Mouse (Mus musculus) kidney, adult 11 months (tissue): ENCODE results near the gene Ms4a15.

Source experiments
- DNase-seq: peaks from one replicate; pipeline ENCODE4 v3.0.0; 2022

The Ms4a15 gene

DNA sequence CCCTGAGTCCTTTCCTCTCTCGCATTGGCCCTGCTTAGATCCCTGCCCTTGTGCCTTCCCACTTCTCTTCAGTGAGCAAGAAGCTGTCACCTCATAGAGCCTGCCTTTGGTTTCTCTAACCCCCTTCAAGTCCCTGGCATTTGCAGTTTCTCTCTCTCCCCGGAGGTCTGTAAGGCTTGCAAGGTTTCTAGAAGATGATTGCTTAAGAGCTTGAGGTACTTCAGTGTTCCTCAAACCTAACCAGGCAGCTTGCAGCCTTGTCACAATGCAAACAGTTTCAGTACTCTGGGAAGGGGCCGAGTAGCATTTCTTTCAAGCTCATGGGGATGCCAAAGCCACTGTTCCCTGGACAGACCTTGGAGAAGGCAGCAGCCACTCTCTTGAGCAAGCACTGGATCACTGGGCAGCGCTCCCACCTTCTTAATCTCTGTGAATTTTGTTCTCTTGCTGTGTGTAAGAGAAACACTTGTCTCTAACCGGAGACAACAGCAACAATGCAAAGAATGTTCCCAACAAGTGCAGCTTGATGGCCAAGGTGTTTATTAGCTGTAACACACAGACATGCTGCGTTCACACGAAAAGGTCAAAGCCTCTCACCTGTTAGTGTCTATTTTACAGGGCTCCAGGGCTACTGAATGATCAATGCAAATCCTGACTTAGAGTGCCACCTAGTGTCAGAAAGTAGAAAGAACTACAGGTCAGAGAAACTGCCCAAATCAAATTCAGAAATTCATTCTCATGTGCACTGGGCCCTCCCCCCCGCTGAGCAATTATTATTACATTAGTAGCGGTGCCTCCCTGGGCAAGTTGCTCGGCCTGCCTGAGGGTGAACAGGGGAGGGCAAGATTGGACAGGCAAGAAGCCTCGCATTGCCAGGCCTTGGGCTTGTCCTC is 33.7 kb downstream of the Ms4a15 start:
- DNase-seq = no peak

DNA sequence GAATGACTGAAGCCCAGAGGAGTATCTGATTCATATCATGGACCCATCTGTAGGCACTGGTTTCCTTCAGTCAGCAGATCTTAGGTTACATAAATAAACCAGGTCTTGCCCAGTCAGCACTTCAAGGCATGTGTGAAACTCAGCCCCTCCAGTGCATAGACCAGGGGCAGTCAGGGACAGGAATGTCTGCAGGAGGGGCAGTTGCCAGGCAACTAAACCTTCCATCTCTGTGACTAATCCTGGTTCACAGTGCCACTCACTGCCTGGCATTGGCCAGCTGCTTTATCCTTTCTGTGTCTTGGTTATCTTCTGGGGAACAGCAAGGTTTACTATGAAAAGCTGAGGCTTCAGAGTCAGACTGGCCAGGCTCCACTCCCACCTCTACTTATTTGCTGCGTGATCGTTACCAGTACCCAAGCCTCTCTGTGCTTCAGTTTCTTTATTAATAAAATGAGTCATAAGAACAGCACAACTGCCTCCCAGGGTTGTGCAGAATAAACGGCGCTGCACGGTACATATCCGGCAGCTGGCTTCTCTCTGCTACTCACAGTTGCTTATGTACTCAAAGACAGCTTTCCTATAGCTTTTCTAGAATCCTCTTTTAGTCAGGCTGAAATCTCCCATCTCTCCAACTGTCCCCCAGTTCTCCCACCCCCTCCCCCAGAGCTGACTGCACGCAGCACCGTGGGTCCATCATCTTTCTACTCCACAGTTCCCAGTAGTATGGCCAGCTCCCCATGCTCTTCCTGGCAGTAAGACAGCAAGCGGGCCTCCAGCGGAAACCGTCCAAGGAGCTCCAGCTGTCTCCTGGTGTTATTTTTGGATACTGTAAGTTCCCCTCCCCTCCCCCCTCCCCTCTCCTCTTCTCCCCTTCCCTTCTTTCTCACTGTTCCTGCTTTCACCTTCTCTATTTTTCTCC is 40.8 kb downstream of the Ms4a15 start:
- peak; percentile 8 for DNase-seq

DNA sequence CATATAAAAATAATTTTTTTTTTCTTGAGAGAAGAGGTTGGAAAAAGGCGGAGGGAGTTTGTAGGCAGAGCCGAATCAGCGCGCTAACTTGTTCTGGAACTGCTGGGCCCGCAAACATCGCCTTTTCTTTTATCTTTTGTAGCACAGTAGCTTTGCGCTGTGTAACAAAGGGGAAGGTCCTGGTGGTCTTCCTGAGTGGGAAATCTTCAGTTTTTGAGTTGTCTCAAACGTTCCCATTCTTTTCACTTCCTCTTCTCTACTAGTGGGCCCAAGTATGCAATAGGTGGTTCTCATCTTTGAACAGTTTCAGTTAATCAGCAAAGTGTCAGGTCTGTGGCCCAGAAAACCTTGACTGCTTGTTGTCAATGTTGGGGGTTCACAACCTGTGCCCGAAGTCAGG is 43.5 kb downstream of the Ms4a15 start:
- DNase-seq = no peak

DNA sequence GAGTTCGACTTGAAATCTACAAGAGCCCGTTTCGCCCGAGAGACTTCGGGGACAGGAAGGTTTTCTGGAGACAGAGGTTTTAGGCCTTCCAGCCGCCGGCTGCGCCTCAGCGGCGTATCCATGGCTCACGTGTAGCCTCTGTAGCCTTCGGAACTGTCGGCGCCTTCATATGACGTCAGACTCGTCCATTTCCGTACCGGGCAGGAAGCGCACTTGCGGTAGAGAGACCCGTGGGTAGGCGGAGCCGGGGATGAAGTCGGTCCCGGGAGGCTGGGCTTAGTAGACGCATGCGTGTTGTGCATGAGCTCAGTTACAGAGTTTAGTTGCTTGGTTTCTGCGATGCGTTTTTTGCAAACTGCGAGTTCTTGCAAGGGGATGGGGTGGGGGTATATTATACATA is 43.9 kb downstream of the Ms4a15 start, which contains the start of gene Ccdc86:
Ccdc86 (minus strand) TSS at position 155 of the 400 bp plus-strand sequence.
- peak; percentile 95 for DNase-seq

DNA sequence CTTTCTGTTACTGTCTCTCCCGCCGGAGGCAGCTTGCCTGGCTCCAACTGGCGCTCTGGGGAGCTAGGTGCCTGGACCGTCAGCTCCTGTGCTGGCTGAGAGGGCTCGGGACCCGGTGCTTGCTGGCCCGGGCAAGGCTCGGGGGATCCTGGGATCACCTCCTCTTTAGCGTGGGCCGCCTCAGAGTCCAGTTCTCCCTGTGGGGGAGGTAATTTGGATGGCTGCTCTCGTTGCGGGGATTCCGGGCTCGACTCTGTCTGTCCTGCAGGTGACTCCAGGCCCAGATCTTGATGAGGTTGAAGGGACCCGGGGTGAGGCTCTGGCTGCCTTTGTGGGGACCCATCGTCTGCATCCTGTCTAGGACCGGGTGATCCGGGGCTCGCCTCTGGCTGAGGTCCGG is 44.6 kb downstream of the Ms4a15 start:
- peak; percentile 8 for DNase-seq

DNA sequence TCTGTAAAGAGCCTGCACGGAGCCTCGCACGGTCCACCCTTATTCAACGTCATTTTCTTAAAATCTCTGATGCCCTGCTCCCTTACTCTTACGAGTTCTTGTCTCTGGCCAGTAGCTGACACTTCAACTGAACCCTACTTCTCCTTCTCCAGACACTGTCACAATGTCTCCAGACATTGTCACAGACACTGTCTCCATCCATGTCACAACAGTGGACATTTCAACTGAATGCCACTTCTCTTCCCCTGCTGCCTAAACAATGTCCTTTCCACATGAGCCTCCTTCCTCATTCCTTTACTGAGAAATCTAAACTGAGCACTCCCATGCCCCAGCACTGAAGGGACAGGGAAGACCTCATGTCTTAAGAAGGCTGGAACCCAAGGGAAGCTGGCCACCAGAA is 45.8 kb downstream of the Ms4a15 start:
- DNase-seq = no peak

DNA sequence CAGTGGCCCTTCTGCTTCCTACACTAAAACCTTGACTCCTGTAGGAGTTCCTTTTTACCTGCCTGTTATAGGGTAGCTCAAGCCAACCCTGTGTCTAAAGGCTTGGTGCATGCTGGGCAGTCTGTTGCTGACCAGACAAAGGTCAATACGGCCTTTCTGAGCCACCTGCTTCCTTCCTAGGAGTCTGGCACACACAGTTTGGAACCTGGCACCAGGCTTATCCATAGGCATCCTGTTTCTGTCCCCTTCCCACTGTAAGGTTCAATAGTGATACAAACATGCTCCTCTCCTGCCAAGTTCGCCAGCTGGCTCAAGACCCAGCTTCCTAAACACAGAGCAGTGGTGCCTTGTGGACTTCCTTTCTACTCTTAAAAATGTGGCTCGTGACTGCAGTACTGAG is 46.5 kb downstream of the Ms4a15 start:
- no peak for DNase-seq

DNA sequence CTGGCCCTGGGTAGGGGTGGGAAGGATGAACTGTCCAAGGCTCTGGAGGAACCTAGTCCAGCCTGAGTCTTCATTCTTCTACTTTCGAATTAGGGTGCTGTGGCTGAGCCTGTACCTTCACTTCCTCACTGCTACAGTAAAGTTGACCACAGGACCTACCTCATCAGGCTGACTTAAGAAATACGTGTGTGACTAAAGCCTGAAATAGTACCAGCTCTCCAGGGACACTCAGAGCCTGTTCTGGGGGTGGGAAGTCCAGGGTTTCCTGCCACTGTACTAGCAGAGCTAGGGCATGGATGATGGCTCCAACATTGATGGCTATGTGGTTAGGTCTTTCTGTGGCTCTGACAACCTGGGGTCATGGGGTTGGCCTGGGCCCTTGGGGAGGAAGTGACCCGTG is 49.1 kb downstream of the Ms4a15 start:
- DNase-seq = no peak

DNA sequence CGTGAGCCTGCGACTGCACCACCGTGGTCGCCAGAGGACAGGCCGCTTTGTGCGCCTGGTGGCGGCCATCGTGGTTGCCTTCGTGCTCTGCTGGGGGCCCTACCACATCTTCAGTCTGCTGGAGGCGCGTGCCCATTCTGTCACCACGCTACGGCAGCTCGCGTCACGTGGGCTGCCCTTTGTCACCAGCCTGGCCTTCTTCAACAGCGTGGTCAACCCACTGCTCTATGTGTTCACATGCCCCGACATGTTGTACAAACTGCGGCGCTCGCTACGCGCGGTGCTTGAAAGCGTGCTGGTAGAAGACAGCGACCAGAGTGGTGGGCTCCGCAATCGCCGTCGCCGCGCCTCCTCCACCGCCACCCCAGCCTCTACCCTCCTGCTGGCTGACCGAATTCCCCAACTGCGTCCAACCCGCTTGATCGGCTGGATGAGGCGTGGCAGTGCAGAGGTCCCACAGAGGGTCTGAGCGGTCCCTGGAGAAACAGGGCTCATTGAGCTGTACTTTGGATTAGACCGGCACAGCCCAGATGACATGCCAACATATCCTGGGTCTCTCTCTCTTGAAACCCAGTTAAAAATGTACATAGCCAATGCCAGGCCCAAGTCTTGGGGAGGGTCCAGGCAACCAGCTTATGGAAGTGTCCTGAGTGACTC is 52.1 kb downstream of the Ms4a15 start:
- DNase-seq = no peak

DNA sequence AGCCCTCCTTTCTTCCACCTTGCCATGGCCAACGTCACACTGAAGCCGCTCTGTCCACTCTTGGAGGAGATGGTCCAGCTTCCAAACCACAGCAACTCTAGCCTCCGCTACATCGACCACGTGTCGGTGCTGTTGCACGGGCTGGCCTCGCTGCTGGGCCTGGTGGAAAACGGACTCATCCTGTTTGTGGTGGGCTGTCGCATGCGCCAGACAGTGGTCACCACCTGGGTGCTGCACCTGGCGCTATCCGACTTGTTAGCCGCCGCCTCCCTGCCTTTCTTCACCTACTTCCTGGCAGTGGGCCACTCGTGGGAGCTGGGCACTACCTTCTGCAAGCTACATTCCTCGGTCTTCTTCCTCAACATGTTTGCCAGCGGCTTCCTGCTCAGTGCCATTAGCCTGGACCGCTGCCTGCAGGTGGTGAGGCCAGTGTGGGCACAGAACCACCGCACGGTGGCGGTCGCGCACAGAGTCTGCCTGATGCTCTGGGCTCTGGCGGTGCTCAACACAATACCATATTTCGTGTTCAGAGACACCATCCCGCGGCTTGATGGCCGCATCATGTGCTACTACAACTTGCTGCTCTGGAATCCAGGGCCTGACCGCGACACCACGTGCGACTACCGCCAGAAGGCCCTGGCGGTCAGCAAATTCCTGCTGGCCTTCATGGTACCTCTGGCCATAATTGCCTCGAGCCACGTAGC is 52.8 kb downstream of the Ms4a15 start:
- DNase-seq = peak; percentile 62

DNA sequence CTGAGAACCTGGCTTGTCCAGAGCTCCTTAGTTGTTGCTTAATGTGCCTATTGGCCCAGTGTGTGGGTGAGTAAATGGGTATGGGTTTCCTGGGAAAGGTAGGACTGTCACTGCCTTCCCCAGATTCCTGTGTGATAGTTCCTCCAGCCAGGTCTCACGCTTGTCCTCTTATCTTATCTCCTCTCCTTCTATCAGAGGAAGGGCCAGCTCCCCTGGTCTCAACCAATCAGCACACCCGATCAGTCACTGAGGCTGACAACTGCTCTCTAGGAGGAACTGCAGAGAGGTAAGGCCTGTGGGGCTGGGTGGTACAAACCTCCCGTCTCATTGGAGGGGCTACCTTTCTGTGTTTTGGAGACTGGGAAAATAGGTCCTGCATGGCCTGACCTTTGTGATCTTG is 54.3 kb downstream of the Ms4a15 start:
- DNase-seq = no peak

DNA sequence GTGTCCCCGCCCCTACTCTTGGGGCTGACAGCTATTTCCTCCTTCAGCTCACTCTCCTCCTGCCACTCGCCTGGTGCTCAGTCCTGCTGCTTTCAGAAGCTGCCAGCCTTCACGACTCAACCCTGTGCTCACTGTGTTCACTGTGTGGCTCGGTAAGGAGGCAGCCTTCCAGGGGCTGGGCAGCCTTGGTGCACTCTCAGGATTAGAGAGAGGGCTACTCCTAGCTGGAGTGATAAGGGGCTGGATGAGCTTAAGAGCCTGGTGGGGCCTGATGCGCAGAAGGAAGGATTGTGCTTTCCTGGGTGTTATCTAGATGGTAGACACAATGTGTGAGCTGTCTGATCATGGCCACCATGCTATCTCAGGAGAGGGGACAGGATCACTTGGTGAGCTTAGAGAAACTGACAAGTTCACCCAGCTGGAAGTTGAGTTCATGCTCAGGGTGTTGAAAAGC is 55.9 kb downstream of the Ms4a15 start, which contains the start of gene Ptgdr2:
Ptgdr2 (plus strand) TSS at position 51 of the 454 bp plus-strand sequence.
- DNase-seq = no peak

DNA sequence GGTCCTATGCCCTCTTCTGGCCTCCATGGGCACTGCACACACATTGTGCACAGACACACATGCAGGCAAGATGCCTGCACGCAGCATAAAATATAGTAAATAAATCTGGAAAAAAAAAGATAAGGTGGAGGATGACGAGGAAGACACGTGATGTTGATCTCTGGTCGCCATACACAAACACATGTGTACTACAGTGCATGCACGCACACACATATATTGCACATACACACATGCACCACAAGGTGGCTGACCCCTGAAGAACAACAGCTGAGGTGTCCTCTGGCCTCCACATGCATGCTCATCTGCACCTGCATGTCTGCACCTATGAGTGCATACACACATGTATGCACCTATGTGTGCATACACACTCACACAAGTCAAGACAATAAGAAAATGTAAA is 57.0 kb downstream of the Ms4a15 start:
- no peak for DNase-seq

DNA sequence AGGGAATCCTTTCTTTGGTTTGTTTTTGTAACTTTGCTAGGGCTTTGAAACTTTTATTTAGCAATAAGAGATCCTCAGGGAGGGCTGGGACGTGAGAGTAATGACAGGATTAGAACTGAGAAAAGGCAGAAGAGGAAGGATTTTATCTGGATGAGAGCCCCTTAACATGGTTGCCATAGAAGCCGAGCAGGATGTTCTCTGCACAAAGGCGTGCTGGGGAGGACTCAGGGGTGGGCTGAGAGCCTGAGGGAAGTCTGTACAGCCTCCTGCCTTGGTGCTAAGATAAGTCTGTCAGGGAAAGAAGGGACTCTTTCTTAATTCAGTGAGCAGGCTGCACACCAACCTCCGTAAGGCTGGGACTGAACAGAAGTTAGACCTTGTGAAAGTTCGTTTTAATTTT is 58.0 kb downstream of the Ms4a15 start:
- DNase-seq = no peak

DNA sequence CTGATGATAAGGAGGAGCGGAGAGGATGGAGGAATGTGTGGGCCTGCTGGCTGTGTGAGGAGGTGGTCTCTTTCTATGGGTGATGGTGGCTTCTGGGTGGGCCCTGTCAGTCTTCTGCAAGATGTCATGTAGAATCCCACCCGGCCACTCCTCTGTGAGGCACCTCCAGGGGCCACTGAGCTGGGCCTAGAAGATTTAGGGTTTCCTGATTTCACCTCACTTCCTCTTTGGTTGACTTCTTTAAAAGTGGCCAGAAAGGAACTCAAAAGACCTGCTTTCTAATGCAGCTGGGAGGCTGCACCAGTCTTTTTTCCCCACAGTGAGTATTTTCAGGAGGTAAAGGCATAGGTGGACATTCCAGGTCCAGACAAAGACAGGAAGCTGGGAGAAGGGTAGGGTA is 62.4 kb downstream of the Ms4a15 start:
- no peak for DNase-seq
